Mouse (Mus musculus): ENCODE measurements at regions not wholly inside any gene's neighbourhood (a gene's known extent, or its start where the extent isn't known, plus 50 kb on each side); places are given as distances from the start of the nearest gene placed in this dataset.

DNA sequence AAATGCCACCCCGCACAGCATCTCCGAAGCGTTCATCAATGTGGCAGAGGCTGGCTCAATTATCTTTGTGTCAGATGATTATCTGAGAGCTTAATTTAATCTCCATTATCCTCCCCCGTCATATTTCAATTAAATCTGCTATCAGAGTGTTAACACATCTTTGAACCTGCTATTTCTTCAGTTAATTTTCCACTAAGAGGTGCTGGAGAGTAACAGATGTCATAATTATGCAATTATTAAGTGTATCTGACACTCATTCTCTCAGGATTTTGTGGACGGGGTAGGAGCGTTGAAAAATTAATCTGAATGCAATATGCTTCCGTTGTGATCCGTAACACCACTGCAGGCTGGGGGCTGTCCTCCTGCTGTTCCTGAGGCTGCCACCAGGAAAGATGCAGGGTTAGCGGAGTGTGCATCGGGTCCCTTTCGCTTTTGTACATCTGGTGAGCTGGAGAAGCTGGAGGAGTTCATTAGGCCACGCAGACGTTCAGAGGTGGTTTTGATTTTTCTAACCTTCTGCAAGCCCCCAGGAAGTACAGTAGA is 421.3 kb upstream of the Sall1 start:
- Histone ChIP-seq H3K36me3 (replicated peaks in 1 of 2; ENCODE audit: control insufficient read depth in 1 of 2, insufficient read depth in 1 of 2, low read length in 1 of 2) (no peaks in the 10 kb centered on the region), H3K27me3 (replicated peaks) (no peaks in the 10 kb centered on the region), H3K79me2 (replicated peaks; ENCODE audit: control insufficient read depth, extremely low read depth, insufficient read depth, poor library complexity, severe bottlenecking) (no peaks in the 10 kb centered on the region), H3K27ac (ENCODE audit: insufficient read depth, low read depth) (no peak overlapping the region), H3K9me3 (replicated peaks; ENCODE audit: low read length) (peaks cover 28% of the 10 kb centered on the region), H3K9ac (ENCODE audit: insufficient read depth, low read depth) (no peak overlapping the region), H3K4me1 (ENCODE audit: control insufficient read depth in 1 of 2, insufficient read depth in 2 of 2) (no peaks in the 10 kb centered on the region), H3K4me2 (ENCODE audit: insufficient read depth, low read depth, poor library complexity, severe bottlenecking) (no peak overlapping the region), H3K4me3 (replicated peaks in 1 of 3; ENCODE audit: low read depth in 2 of 3, low read length in 2 of 3, poor library complexity in 1 of 3) (no peak overlapping the region)
- TF ChIP-seq UBTF (IDR thresholded peaks at IDR 0.05; ENCODE audit: low read depth, low read length) (no peak), MAX (IDR thresholded peaks at IDR 0.05; ENCODE audit: low read length) (no peak), SIN3A (IDR thresholded peaks at IDR 0.05; ENCODE audit: low read length) (no peak), SMC3 (IDR thresholded peaks at IDR 0.05; ENCODE audit: low read depth, low read length) (no peak), PAX5 (IDR thresholded peaks at IDR 0.05; ENCODE audit: low read length) (no peak), USF1 (IDR thresholded peaks at IDR 0.05; ENCODE audit: low read depth, low read length) (no peak), JUND (conservative IDR thresholded peaks at IDR 0.05; ENCODE audit: low read depth, low read length) (no peak)
- in situ Hi-C loops (cut with MboI; ENCODE audit: low pct_ligation_motif_present, low pct_unique_long_range_greater_than_20kb, low sequenced_read_pairs) (no loop called here), dilution Hi-C loops (cut with MboI; ENCODE audit: extremely low pct_ligation_motif_present, extremely low pct_unique_long_range_greater_than_20kb, low sequenced_read_pairs) (no loop called here)
- no peak for DNase-seq (ENCODE audit: extremely low read depth)

DNA sequence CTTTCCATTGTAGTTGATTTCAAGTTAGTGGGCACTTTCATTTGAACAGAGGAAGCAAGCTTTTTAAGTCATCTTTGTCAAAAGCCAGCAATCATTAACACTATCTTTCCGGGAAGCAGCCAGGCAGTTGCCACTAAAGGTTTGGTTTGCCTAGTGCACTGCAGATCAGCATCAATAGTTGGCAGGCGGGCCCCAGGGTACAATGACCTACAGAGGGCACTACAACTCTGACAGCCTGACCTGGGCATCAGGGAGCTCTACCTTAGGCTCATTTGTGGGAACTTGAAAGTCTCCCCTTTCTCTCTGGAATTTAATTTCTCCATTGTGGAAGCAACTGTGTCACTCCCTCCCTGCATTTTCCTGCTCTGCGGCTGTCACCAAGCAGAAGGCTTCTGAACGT is 412.6 kb upstream of the Sall1 start:
- Histone ChIP-seq H3K79me2 (replicated peaks; ENCODE audit: control insufficient read depth, extremely low read depth, insufficient read depth, poor library complexity, severe bottlenecking) (no peaks in the 10 kb centered on the region), H3K4me3 (replicated peaks in 1 of 3; ENCODE audit: low read depth in 2 of 3, low read length in 2 of 3, poor library complexity in 1 of 3) (no peak overlapping the region), H3K4me1 (ENCODE audit: control insufficient read depth in 1 of 2, insufficient read depth in 2 of 2) (no peaks in the 10 kb centered on the region), H3K36me3 (replicated peaks in 1 of 2; ENCODE audit: control insufficient read depth in 1 of 2, insufficient read depth in 1 of 2, low read length in 1 of 2) (no peaks in the 10 kb centered on the region), H3K27ac (ENCODE audit: insufficient read depth, low read depth) (no peak overlapping the region), H3K27me3 (replicated peaks) (no peaks in the 10 kb centered on the region), H3K9me3 (replicated peaks; ENCODE audit: low read length) (peaks cover 43% of the 10 kb centered on the region), H3K4me2 (ENCODE audit: insufficient read depth, low read depth, poor library complexity, severe bottlenecking) (no peak overlapping the region), H3K9ac (ENCODE audit: insufficient read depth, low read depth) (no peak overlapping the region)
- no peak for DNase-seq (ENCODE audit: extremely low read depth)
- dilution Hi-C loops (cut with MboI; ENCODE audit: extremely low pct_ligation_motif_present, extremely low pct_unique_long_range_greater_than_20kb, low sequenced_read_pairs) (no loop called here), in situ Hi-C loops (cut with MboI; ENCODE audit: low pct_ligation_motif_present, low pct_unique_long_range_greater_than_20kb, low sequenced_read_pairs) (no loop called here)
- TF ChIP-seq ZMIZ1 (IDR thresholded peaks at IDR 0.05; ENCODE audit: low read depth, low read length) (no peak), GABPA (IDR thresholded peaks at IDR 0.05; ENCODE audit: insufficient replicate concordance, low read depth, low read length) (no peak), CHD2 (IDR thresholded peaks at IDR 0.05; ENCODE audit: low read length) (no peak), ELF1 (IDR thresholded peaks at IDR 0.05; ENCODE audit: low read depth, low read length) (no peak), ZC3H11A (IDR thresholded peaks at IDR 0.05; ENCODE audit: low read depth, low read length) (no peak), POLR2AphosphoS2 (IDR thresholded peaks at IDR 0.05; ENCODE audit: low read depth, low read length) (no peak)

- no peak overlapping the region for H3K9ac ChIP-seq (ENCODE audit: insufficient read depth, low read depth)
- dilution Hi-C loops (cut with MboI; ENCODE audit: extremely low pct_ligation_motif_present, extremely low pct_unique_long_range_greater_than_20kb, low sequenced_read_pairs): no loop called here
- no peak for DNase-seq (ENCODE audit: extremely low read depth)
- no peak overlapping the region for H3K27ac ChIP-seq (ENCODE audit: insufficient read depth, low read depth)
- H3K4me3 ChIP-seq (replicated peaks in 1 of 3; ENCODE audit: low read depth in 2 of 3, low read length in 2 of 3, poor library complexity in 1 of 3): no peak overlapping the region
- no peak overlapping the region for H3K4me2 ChIP-seq (ENCODE audit: insufficient read depth, low read depth, poor library complexity, severe bottlenecking)
- H3K9me3 ChIP-seq (replicated peaks; ENCODE audit: low read length): peaks cover 41% of the 10 kb centered on the region
- in situ Hi-C loops (cut with MboI; ENCODE audit: low pct_ligation_motif_present, low pct_unique_long_range_greater_than_20kb, low sequenced_read_pairs): no loop called here
- H3K79me2 ChIP-seq (replicated peaks; ENCODE audit: control insufficient read depth, extremely low read depth, insufficient read depth, poor library complexity, severe bottlenecking): no peaks in the 10 kb centered on the region
- TF ChIP-seq ELF1 (IDR thresholded peaks at IDR 0.05; ENCODE audit: low read depth, low read length): no peak
- TF ChIP-seq ZKSCAN1 (IDR thresholded peaks at IDR 0.05; ENCODE audit: borderline replicate concordance, low read depth, low read length): no peak
- no peak for TF ChIP-seq NELFE (IDR thresholded peaks at IDR 0.05; ENCODE audit: low read depth, low read length)
- no peak for TF ChIP-seq MYC (IDR thresholded peaks at IDR 0.05; ENCODE audit: low read depth, low read length)
- TF ChIP-seq USF1 (IDR thresholded peaks at IDR 0.05; ENCODE audit: low read depth, low read length): no peak
- TF ChIP-seq GABPA (IDR thresholded peaks at IDR 0.05; ENCODE audit: insufficient replicate concordance, low read depth, low read length): no peak
- TF ChIP-seq RCOR1 (conservative IDR thresholded peaks at IDR 0.05; ENCODE audit: low read depth, low read length): no peak
- no peak for TF ChIP-seq ETS1 (conservative IDR thresholded peaks at IDR 0.05; ENCODE audit: low read depth, low read length)
- TF ChIP-seq JUN (IDR thresholded peaks at IDR 0.05; ENCODE audit: insufficient read depth, low read depth, low read length): no peak
- no peak for TF ChIP-seq ZC3H11A (IDR thresholded peaks at IDR 0.05; ENCODE audit: low read depth, low read length)
- H3K27me3 ChIP-seq (replicated peaks): no peaks in the 10 kb centered on the region
- H3K4me1 ChIP-seq (ENCODE audit: control insufficient read depth in 1 of 2, insufficient read depth in 2 of 2): no peaks in the 10 kb centered on the region
- no peaks in the 10 kb centered on the region for H3K36me3 ChIP-seq (replicated peaks in 1 of 2; ENCODE audit: control insufficient read depth in 1 of 2, insufficient read depth in 1 of 2, low read length in 1 of 2)
Measured at GRCm38 (mm10) chr8:89455731-89456130, 411.8 kb upstream of the Sall1 start.
